Mouse (Mus musculus) adrenal gland (tissue): Measurements from ENCODE around the gene Rgs14.

Experiments
- intact Hi-C: fragments of 180-260 bp; cut with DNase I; formaldehyde crosslinking; loops from one replicate; pipeline ENCODE4 v1.15.1; 2025

The Rgs14 gene

GRCm38 (mm10) chr13:55342469-55342868, 27.1 kb upstream of the Rgs14 start:
- intact Hi-C loops: no loop called here

GRCm38 (mm10) chr13:55344286-55344685, 25.2 kb upstream of the Rgs14 start:
- intact Hi-C loops: no loop called here

DNA sequence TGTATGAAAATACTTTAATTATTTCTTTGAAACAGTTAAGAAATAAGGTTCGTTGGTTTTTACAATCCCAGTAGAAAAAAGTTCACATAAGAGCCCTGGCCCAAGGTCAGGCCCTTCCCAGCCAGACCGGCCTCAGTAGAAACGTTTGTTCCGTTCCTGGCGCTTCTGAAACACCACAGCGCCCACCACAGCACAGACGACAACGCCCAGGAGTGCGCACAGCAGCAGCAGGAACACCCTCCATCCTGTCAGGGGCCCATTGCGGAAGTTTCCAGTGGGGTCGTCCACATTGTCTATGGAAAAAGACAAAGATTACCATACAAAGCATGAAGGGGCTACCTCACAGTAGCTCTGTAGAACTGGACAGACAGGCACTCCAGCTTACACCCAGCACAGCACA, 22.8 kb upstream of the Rgs14 start:
- intact Hi-C loops: no loop called here

DNA sequence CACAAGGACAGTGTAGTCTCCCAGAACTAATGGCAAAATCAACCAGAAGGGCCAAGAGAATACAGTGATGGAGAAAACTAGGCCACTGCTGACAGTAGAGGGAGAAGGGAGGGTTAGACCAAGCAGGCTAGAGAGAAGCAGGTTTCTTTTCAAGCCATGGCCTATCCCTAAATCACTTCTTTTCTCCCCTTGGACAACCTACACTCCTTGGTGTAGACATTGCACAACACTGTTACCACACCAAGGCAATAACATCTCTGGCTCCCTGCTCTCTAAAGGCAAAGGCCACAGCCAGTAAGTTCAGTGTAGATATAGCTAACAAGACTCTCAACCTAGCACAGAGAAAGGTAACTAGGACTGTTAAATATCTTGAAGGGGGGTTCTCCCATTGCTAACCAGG, 8.4 kb upstream of the Rgs14 start:
- intact Hi-C loops: loop anchor here (5.0 kb wide), 1 partner anchor 34 kb away; the partner anchor contains the start of gene Mxd3

GRCm38 (mm10) chr13:55361974-55362452, 7.5 kb upstream of the Rgs14 start:
- intact Hi-C loops: loop anchor here (5.0 kb wide), 1 partner anchor 35 kb away; the partner anchor contains the start of gene Mxd3

DNA sequence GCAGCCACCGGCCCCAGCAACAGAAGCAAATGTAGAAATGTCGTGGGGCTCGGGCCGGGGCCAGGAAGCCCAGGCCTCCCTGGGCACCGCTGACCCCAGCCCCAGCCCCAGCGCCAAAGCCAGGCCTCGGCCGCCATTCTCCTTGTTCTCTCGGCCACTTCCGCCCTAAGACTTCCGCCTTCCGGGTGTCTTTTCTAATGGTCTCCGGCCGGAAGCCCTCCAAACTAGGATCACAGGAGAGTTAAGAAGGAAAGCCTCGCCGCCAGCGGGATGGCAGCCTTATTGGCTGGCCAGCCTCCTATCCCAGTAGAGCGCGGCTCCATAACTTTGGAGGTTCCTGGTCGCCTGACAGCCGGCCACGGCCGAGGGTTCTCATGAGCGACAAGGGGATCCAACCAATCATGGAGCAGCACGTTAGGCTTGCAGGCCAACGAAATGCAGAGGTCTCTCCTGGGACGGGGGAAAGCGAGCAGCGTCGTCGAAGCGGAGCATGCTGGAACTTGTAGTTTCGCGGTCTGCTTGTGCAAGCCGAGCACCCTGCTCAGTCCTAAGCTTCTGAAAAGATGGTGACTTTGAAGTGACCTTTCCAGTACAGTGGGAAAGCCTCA, 7.0 kb upstream of the Rgs14 start, which contains the start of gene Lman2:
Gene Lman2 (minus strand): TSS at position 331 of the 608 bp plus-strand sequence.
- intact Hi-C loops: loop anchor here (5.0 kb wide), 1 partner anchor 35 kb away; the partner anchor contains the start of gene Mxd3

- intact Hi-C loops: no loop called here
Measured at GRCm38 (mm10) chr13:55368401-55368800, 1.1 kb upstream of the Rgs14 start.

DNA sequence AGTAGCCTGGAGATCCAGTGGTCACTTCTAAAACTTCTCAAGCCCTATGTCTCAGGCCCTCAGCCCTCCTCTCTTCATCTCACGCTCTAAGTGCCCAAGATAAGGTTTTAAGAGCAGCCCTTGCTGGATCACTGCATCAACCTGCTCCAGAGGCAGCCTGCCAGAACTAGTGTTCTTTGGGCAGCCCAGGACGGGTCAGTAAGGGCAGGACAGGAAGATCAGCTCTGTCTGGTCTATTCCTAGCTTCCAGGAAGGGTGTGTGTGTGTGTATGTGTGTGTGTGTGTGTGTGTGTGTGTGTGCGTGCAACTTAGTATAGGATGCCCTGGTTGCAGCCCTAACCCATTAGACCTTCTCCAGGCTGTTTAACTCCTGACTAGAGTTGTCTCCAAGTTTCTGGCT, 702 bp downstream of the Rgs14 start:
- intact Hi-C loops: no loop called here

DNA sequence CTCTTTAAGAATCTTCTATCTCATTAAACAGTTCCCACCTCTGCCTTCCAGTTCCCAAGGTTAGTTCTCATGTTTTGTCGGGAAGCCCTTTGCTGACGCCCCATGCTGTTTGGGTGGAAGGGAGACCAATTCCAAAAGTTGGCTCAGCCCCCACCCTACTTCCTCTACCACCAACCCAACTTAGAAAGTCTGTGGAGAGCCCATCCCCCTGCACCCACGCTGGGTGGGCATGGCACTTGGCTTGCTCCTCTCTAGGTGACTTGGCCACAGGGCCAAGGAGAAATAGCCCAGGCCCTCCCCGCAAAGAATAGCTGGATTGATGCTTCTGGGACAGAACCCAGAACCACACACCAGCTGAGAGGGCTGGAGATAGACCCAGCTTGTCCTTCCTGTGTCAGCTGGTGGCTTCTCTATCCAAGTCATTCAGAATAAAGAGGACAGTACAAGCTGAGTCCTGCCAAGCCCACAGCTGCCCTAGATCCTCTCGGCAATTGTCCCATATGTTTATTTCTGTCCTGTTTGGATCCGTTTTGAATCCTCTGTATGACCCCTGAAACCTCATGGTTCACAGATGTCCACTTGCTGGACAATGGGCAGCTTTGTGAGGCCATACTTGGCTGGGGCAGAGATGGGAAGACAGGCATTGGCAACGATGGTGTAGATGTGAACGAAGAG, 1.6 kb downstream of the Rgs14 start:
- intact Hi-C loops: no loop called here

GRCm38 (mm10) chr13:55371740-55372139, 2.2 kb downstream of the Rgs14 start:
- intact Hi-C loops: no loop called here

DNA sequence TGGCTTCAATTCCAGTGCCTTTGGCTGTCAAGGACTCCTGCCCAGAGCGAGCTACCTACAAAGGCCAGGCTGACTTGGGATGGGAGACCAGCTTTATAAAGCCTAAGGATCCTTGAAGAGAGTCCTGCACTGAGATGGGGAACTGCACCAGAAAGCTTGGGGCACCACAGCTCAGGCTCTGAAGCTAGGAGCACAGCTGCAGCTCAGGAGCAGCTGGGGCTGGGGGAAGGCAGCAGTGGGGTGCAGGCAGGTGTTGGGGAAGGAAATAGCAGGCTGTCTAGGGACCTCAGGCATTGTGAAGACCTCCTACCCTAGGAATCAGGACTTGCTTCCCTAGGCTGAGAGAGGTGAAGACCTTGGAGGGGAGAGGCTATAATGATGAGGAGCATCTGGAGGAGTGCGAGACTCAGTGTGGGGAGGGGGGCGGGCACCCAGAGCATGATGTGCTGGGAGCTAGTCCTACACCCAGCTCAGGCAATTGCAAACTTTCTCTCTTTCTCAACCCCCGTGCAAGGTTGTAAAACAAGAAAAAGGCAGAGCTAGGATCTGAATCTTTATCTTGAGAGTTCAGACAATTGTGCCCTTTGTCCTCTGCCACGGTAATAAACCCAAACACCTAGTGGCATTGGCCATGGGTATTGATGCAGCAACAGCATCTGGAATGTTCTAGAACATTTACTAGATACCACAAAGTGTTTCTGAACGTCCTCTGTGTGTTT, 4.8 kb downstream of the Rgs14 start:
- intact Hi-C loops: no loop called here

DNA sequence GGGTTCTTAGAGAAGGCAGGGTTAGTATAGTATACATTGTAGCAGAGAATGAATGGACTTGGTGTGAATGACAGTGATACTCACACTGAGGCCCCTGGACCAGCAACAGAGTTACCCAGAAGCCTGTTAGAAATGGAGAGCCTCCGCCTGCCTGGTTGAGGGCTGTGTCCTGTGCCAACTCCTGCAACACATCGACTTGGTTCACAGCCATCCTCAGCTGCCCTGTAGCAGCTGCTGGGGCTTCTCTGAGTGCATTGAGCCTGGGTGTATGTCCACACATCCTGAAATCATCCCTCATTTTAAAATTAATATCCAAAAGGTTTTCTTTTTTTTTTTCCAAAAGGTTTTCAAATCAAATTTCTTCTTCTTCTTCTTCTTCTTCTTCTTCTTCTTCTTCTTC, 6.3 kb downstream of the Rgs14 start:
- intact Hi-C loops: loop anchor here (5.0 kb wide), 1 partner anchor 39 kb away; no protein-coding TSS in a partner anchor

GRCm38 (mm10) chr13:55378907-55379580, 9.5 kb downstream of the Rgs14 start:
- intact Hi-C loops: loop anchor here (5.0 kb wide), 1 partner anchor 42 kb away; no protein-coding TSS in a partner anchor

DNA sequence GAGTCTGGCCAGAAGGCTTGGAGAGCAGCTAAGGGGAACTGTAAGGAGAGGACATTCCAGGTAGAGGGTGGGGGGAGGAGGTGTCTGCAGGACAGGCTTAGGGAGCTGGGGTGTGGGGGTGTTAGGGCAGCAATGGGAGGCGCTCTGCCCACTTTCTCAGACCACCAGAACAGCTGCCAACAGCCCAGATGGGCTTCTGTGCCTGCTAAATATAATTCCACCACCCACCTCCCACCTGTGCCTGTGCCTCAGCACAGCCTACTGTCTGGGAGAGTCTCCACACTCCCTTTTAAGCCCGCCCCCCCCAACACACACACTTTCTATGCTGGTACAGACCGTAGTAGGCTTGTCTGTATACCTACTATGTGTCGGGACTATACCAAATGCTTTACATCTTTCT, 12.3 kb downstream of the Rgs14 start:
- intact Hi-C loops: no loop called here

- intact Hi-C loops: no loop called here
Measured at GRCm38 (mm10) chr13:55390644-55391043, 21.1 kb downstream of the Rgs14 start.

GRCm38 (mm10) chr13:55391626-55392029, 22.1 kb downstream of the Rgs14 start:
- intact Hi-C loops: no loop called here

- intact Hi-C loops: no loop called here
Measured at GRCm38 (mm10) chr13:55392933-55393332, 23.4 kb downstream of the Rgs14 start.

- intact Hi-C loops: no loop called here
Measured at GRCm38 (mm10) chr13:55398088-55398487, 28.6 kb downstream of the Rgs14 start, which contains the start of gene Slc34a1. Gene Slc34a1, plus strand, starts transcription at chr13:55398187.

GRCm38 (mm10) chr13:55399300-55400038, 29.9 kb downstream of the Rgs14 start:
- intact Hi-C loops: no loop called here

GRCm38 (mm10) chr13:55400039-55400346, 30.5 kb downstream of the Rgs14 start:
- intact Hi-C loops: no loop called here

GRCm38 (mm10) chr13:55403266-55403665, 33.7 kb downstream of the Rgs14 start:
- intact Hi-C loops: no loop called here
